Mouse (Mus musculus) erythroid progenitor cell, adult 5-6 weeks (primary cell): ENCODE measurements around the gene Ppp1r13l. TPM values are rescaled to one million over a fixed set of nuclear protein-coding genes. Genes with fewer than 3 reads are reported as not detected.

ENCODE experiments used
- ATAC-seq: replicated peaks from 2 replicates; pipeline ENCODE4 v1.8.0; 2016; ENCODE audit warnings: moderate number of reproducible peaks, mild to moderate bottlenecking, moderate TSS enrichment, inconsistent platforms; ENCODE audit not compliant: poor library complexity, low FRiP score, severe bottlenecking
- total RNA-seq, 2 experiments: library from RNA; stranded (forward) in 1 of 2; stranded (reverse) in 1 of 2; fragments of 150-400 nt in 1 of 2; fragments of 186-747, 209-891 nt in 1 of 2; gene quantifications; 2 replicates each; pipeline versions ENCODE4 v1.2.3 to v1.2.4; 2015 to 2017; ENCODE audit warnings: low replicate concordance in 2 of 2

Ppp1r13l gene
- total RNA-seq, 2 experiments from 2014 or later: 1.7 TPM; not detected in 1

DNA sequence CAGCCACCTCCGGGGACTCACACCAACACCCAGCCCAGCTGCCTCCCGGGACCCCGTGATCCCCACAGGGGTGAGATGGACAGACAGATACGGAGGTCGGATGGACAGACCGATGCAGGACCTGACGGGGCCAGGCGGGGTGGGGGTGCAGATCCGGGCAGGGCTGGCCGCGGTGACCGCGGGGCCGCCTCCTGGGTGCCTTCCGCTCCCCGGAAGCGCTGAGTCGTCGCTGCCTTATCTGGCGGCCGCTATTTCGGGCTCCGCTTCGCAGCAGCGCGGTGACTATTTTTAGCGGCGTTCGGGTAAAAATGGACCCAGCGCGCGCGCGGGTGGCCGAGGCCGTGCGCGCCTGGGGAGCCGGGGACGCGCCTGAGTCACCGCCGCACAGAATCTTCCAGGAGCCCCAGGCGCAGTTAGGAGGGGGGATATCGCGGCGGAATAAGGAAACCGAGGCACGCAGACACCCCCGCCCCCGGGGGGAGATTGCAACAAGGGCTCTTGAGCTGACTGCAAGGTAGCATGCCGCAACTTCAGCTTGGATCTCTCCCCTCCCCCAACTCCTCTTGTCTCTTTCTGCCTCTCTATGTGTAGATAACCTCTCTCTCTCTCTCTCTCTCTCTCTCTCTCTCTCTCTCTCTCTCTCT, 26.7 kb upstream of the Ppp1r13l start:
- peak; percentile 70 for ATAC-seq

- ATAC-seq: no peak
Observed at GRCm38 (mm10) chr7:19335583-19335982, 24.0 kb upstream of the Ppp1r13l start.

DNA sequence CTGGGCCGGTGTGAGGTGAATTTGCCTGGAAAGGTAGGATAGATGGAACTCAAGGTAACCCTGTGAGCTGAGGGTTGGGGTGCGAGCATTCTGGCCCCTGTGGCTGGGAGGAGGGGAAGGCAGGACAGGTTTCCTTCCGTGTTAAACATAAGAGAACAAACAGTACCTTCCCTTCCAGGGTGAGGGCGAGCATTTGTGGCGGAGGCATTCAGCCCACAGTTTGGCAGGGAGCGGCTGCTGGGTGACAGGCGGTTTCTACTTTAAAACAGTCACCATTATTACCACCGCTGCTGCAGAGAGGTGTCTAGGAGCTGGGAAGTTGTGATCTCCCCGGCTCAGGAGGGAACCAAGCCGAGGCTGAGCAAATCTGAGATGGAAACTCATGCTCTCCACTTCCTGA, 22.4 kb upstream of the Ppp1r13l start:
- no peak for ATAC-seq

GRCm38 (mm10) chr7:19338060-19338459, 21.5 kb upstream of the Ppp1r13l start:
- ATAC-seq: no peak

DNA sequence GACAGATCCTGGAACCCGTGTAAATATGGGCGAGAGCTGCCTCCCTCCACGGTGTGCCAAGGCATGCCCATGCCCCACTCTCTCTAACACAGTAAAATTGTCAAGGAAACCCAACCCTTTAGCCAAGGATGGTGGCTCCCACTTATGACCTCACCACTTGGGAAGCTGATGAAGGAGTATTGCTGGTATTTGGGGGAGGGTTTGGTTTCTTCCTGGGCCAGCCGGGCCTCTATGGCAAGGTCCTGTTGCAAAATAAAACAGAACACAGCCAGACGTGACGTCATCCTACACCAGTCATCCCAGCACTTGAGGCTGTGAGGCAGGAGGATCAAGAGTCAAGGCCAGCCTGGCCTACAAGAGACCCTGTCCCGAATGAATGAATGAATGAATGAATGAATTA, 21.0 kb upstream of the Ppp1r13l start:
- no peak for ATAC-seq

DNA sequence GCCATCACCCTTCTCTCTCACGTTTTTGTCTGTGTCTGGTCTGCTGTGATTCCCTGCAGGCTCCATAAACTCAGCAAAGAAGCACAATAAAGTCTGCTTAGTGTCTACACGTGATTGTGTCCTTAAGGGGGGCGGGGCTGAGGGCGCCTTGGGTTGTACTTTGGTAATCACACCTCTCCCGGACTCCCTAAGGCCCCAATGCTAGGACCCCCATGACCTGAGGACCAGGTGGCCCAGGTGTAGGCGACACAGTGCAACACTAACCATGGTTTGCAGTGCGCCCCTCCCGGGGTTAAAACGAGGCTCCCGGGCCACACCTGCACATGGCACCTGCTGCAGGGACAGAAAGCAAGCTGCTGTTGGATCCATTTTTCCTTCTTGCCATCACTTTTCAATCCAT, 18.3 kb upstream of the Ppp1r13l start:
- ATAC-seq: no peak

DNA sequence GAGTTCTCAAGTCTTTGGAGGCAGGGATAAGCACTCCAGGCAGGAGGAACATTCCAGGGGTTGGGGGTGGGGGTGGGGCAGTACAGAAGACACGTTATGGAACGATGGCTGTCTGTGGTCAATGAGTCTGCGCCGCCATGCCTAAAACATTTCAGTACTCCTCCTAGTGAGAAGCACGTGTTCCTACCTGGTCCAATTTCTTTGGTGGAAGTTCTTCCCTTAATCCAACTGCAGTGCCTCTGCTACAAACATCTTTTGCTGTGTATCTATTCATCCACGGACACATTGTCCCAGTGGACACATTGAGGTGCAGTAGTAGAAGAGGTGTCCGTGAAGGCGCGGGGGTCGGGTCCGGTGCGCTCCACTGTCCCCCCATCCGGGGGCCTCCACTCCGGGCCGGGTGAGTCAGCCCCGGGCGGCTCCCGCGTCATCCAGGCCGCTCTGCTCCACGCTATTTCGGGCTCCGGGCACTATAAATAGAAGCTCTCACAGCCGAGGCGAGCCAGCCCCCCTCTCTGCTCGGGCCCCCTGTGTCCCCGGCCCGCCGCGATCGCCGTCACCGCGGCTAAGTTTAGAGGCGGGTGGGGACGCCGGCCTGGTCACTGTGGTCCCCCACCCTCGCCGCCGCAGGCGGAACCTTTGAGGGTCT, 17.7 kb upstream of the Ppp1r13l start:
- no peak for ATAC-seq

DNA sequence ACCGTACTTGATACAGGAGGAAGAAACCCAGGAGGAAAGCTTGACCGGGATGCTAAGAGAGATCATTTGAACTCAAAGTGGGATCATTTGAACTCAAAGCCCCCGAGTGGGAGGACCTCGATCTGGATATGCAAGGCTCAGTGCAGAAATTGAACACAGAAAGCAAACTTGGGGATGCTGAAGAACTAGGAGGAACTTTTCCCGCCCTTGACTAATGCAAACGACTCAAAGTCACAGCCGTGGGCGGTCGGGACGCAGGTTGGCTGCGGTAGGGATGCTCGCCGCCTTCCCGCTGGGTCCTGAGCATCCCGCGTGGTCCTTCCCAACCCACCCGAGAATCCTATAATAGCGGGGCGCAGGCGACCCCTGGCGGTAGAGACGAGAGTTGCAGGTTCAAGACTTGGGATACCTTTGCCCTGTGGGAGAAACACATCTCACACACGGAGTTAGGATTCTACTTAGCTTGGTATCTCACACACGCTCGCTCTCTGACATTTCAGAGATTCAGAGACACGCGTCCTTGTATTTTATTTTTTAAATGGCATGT, 17.0 kb upstream of the Ppp1r13l start:
- ATAC-seq: no peak; the same call in 1 of the 2 replicates

DNA sequence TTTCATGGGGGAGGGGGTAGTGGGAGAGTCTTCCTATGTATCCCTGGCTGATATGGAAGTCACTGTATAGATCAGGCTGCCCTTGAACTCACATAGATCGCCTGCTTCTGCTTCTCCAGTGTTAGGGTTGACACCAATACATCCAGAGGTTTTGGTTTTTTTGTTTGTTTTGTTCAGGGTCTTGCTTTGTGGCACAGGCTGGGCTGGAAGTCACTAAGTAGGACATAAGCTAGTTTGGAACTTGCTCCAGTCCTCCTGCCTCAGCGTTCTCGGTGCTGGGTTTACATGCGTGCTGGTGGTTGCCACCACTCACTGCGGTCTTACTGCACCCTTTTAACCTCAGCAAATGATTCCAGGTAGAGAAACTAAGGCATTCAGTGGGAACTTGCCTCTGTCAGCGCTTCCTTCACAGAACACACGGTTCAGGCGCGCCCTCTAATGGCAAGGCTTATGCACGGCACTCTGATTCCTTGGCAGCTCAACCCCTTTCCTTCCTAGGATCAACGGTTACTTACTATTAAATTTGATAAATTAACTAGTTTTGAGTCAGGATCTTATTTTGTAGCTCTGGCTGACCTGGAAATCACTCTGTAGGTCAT, 16.2 kb upstream of the Ppp1r13l start:
- peak; percentile 68 for ATAC-seq

DNA sequence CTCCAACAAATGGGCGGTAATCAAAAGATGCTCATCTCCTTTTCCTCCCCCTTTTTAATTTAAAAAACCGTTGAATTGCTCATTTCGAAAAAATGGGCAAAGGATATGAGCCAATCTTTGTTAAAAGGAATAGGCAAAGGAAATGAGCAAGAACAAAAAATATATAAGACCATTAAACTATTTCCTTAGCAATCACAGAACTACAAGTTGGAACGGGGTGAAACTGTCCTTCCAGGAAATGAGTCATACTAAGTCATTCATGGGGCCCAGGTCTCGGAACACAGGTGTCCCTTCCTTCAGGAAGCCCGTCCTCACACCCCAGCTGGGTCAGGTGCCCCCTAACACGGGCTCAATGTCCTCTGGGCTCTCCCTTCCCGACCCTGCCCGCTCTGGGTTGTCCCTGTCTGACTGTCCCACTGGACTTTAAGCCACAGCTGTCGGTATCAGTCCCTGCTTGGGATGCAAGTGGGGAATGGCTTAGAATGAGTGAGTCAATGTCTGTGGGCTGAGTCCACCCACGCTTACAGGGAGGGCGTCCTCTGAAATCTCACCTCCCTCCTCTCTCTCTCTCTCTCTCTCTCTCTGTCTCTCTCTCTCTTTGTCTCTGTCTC, 15.2 kb upstream of the Ppp1r13l start, which contains the start of gene Ercc1:
Ercc1 (plus strand) TSS at position 542 of the 611 bp plus-strand sequence.
- ATAC-seq: no peak

DNA sequence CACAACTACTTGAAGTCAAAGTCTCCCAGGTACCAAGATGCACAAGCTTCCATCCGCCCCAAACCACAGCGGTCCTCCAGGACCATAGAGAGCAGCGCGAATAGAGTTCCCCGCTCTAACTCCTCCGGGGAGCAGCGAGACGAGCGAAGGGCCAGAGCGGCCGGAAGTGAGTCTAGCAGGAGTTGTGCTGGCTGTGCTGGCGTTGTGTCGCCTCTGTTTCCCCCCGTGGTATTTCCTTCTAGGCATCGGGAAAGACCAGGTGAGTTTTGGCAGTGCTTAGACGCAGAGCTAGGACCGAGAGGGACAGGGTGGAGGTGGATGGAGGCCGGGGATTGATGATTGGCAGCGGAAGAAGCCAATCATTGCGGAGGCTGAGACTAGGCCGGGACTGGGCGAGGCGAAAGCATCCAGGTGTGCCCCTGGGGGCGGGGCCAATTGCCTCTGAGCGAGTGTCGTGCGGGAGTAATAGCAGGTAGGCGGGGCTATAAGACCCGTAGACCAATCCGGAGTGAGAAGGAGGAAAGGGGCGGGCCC, 14.5 kb upstream of the Ppp1r13l start:
- peak; percentile 86 for ATAC-seq

GRCm38 (mm10) chr7:19349188-19349915, 10.2 kb upstream of the Ppp1r13l start:
- no peak for ATAC-seq

DNA sequence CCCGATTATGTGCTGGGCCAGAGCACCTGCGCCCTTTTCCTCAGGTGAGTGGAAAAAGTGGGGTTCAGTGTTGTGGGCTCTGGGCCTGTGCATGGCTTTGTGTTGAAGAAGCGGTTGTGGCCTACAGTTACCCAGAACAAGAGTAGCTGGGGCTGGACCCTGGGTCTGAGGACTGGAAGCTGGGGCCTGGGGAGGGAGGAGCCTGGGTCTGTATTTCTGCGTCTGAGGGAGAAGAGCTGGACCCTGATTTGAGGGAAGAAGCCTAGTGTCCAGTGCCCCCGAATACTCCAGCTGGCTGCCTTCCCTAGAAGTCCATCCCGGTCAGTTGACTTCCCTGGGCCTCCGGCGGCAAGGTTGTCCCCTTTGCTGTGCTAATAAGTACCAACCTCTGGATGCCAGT, 9.3 kb upstream of the Ppp1r13l start:
- ATAC-seq: no peak

GRCm38 (mm10) chr7:19354991-19355390, 4.6 kb upstream of the Ppp1r13l start:
- no peak for ATAC-seq

DNA sequence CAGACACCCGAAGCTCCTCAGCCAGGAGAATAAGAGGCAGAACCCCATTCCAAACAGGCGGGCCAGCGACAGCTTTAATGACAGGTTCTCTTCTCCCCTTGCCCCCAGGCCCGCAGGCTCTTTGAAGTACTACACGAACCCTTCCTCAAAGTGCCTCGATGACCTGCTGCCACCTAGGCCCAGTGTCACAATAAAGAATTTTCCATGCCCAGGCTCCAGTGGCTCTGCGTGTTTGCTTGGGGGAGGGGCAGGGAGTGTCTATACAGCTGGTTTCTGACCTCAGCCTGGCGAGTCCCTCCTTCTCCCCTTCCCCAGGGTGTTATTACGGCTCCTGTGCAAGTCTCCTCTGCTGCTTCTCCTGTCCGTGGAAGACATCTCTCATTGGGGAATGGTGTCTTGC, 3.2 kb upstream of the Ppp1r13l start:
- no peak for ATAC-seq

- ATAC-seq: no peak
Observed at GRCm38 (mm10) chr7:19357381-19358375, 1.9 kb upstream of the Ppp1r13l start.

GRCm38 (mm10) chr7:19358634-19359033, 915 bp upstream of the Ppp1r13l start:
- no peak for ATAC-seq

- ATAC-seq: peak; percentile 65
Observed at GRCm38 (mm10) chr7:19359892-19360641, 518 bp downstream of the Ppp1r13l start.
